Mouse (Mus musculus) left cerebral cortex, postnatal 14 days (tissue): ENCODE measurements around the gene Zfp740. TPM values are rescaled to one million over a fixed set of nuclear protein-coding genes. Genes with fewer than 3 reads are reported as not detected.
A peak's percentile ranks its signal among the peaks of the same experiment; 100 is the strongest.

Experiments
- DNase-seq, 2 experiments: peaks; one replicate each; pipeline ENCODE4 v3.0.0; 2021 to 2022; ENCODE audit warnings: low spot score in 2 of 2, mixed read lengths in 1 of 2
- intact Hi-C: fragments of 180-260 bp; cut with DNase I; formaldehyde crosslinking; loops from one replicate; pipeline ENCODE4 v1.15.1; 2025
- total RNA-seq, 2 experiments: library from RNA; stranded (reverse); gene quantifications; 2 replicates each; pipeline ENCODE4 v1.2.3; 2021

Gene Zfp740
- total RNA-seq, 2 experiments from 2014 or later = 55.2 to 61.6 TPM

DNA sequence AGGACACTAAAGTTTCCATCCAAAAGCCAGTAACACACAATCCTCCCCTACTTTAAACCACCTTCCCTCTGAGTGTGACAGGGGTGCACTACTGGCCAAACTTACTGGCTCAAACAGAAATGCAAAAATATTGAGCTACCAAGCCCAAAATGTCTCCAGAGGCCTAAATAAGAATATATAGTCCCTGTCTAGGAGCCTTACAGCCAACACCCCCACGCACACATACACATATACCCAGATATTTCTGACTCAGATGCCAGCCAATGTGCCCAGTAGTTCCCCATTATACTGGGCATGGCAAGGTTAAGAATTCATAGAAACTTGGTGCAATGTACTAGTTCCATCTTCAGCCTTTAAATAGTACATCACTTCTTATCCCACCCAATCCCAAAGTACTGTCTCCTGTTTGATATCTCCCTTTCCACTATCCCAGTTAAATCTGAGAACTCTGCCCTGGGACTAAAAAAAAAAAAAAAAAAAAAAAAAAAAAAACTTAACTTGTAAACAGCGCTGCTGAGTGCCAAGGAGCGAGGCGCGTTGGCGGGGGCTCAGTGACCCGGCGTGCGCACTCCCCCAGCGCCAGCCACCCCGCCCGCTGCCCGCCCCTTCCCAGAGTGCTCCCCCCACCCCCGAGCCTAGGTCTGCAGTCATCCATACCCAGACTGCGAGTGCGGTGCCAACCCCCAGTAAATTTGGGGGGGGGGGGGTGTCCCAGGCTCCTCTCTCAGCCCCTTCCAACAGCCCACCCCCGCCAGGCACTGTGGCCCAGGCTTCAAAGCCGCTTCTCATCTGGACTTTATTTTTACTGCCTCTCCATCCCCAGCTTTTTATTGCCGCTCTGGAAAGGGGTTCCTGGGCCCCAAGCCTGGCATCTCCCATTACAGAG, 41.5 kb downstream of the Zfp740 start:
- no peak for DNase-seq
- intact Hi-C loops = no loop called here

- no peak for DNase-seq
- intact Hi-C loops = no loop called here
Measured at GRCm38 (mm10) chr15:102245461-102245881, 42.4 kb downstream of the Zfp740 start.

- peak; percentile 75 to 86 for DNase-seq
- intact Hi-C loops = loop anchor here (2.0 kb wide), 1 partner anchor 33 kb away; the partner anchor contains the start of gene Mfsd5
Measured at GRCm38 (mm10) chr15:102245891-102246741, 43.1 kb downstream of the Zfp740 start.

GRCm38 (mm10) chr15:102246866-102247251, 43.8 kb downstream of the Zfp740 start:
- peak; percentile 87 to 89 for DNase-seq
- intact Hi-C loops = loop anchor here (2.0 kb wide), 1 partner anchor 32 kb away; the partner anchor contains the start of gene Mfsd5

DNA sequence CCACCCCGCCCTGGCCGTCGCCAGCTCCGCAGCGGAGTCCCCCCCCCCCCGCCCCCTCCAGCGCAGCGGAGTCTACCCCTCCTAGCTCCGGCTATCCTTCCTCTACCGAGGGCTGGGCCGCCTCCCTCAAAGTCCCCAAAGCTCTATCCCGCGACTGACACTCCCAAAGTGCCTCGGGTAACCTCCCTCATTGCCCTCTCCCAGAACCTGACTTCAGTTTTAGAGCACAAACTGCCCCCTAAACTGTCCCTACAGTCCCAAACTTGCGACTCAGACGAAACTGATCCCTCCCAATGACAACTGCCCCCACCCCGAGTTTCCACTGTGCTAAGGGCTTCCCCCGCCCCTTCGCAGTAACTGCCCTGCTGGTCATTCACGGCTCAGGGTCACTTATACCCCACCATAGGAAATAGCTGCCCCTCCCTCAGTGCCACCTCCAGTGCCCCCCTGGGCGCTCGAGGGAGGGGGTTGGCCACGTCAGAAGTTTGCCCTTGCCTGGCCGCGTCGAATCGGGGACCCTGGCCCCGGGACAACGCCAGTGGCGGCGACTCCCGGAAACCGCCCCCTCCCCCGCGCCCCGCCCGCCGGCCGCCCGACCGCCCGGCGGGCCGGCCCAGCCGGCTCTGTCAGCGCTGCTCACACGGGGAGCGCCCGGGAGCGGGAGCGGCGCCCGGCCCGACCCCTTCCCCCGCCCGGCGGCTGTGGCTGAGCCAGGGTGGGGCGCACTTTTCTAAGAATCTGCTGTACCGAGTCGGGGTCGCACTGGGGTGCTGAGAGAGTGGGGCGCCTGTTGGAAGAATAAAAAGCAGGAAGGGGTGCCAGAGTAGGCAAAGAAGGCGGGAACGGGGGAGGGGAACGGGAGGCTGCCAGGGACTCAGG, 44.4 kb downstream of the Zfp740 start:
- peak in 1 of 2 experiments; percentile 36 for DNase-seq
- intact Hi-C loops = loop anchor here (2.0 kb wide), 1 partner anchor 31 kb away; the partner anchor contains the start of gene Mfsd5

DNA sequence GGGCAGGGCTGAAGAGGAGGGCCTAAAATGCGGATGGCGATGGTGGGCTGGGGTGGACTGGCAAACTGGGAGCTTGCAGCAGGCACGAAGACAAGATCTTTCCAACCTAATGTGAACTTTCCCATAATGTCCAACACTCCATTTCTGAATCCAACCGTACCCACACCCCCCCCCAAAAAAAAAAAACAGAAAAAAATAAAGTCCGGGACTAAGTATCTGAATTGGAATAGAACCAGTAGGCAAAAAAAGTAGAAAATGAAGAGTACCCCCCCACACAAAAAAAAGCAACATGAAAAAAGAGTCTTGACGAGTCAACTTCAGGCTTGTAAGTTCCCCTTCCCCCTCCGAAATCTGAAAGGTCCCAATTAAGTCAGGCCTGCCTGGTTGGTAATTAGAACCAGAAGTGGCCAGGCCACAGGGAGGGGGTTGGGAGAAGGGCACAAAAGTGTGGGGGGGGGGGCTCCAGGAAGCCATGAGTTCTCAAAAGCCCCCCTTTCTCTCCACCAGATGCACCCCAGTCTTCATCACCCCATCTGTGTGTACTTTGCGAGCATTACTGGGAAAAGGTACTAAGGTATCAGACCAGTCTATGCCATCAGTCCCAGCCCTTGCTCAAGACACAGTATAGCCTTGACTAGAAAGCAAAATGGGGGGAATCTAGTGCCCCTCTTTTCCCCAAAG, 45.2 kb downstream of the Zfp740 start:
- no peak for DNase-seq
- intact Hi-C loops = no loop called here

GRCm38 (mm10) chr15:102248812-102249191, 45.8 kb downstream of the Zfp740 start:
- DNase-seq = no peak
- intact Hi-C loops = no loop called here

- intact Hi-C loops = no loop called here
Measured at GRCm38 (mm10) chr15:102249251-102249691, 46.2 kb downstream of the Zfp740 start.

GRCm38 (mm10) chr15:102249967-102250366, 46.9 kb downstream of the Zfp740 start:
- DNase-seq = no peak
- intact Hi-C loops = no loop called here

More at GRCm38 (mm10) chr15:102249251-102249691, 46.2 kb downstream of the Zfp740 start:
- no peak for DNase-seq

- DNase-seq = no peak
- intact Hi-C loops = no loop called here
Measured at GRCm38 (mm10) chr15:102250521-102250920, 47.5 kb downstream of the Zfp740 start.

- no peak for DNase-seq
- intact Hi-C loops = no loop called here
Measured at GRCm38 (mm10) chr15:102255547-102256255, 52.7 kb downstream of the Zfp740 start.

DNA sequence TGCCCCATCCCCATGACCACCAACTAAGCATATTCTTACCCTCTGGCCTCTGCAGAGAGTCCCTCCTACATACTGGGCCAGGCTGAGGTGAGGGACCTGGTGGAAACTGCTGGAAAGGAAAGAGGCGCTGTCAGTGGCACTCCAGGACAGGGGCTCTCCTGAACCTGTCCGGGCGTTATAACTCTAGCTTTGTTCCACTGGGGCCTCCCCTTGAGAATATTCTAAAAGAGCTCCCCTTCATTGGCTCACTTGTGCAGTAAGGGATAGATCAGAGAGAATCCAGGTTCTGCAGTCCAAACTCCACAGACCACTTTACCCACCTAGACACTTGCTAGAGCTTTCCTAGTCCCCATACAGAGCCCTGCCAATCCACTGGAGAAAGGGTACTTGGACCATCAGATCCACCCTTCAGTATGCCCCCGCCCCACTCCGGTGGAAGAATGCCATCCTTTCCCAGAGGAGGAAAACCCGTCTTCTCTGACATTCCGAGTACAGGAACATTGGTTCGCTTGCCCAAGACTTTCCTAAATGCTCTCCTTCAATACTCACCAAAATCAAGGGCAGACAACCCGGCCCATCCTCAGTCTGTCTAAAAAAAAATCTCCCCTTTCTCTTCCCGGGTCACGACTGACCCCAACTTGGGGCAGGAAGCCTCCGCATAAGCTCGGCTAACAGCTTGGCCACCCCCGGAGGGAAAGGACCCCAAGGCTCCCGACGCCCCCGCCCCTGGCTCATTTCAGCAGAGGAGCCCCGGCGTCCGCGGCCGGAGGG, 53.6 kb downstream of the Zfp740 start:
- DNase-seq = no peak
- intact Hi-C loops = no loop called here

DNA sequence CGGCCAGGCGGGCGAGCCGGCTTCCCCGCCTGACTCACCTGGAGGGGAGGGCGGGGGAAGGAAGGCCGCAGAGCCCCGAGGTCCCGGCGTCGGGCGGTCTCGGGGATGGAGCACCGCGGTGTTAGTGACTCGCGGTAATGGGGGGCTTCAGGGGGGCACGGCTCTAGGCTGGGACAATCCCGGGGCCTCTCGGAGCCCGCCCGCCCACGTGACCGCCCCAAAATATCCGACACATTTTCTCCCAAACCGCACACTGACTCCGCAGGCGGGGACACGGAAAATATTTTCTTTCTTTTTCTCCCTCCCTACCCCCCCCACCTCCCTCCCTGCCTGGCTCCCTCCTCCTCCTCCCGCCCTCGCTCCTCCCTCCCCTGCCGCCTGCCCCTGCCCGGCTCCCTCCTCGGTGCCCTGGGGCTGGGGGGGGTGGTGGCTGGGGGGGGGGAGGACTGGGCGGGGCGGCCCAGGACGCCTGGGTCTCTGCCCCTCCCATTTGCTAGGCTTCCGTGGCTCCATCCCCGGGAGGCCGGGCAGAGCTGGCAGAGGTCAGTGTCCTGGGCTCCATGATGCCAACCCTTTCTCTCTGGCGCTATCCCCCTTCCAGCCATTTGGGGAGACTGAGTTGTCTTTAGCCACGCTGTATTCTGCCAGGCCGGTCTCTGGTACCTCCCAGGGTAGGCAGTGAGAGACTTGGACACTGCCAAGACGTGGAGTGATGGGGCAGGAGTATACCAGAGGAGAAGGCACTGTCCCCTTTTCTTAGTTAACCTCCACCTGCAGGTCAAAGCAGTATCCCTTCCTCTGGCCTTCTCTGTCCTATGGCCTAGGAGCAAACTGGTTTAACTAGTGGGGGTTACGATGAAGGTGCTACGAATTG, 54.4 kb downstream of the Zfp740 start, which contains the start of gene Rarg:
Gene Rarg (minus strand): TSS at position 316 of the 874 bp plus-strand sequence.
- no peak for DNase-seq
- intact Hi-C loops = no loop called here

GRCm38 (mm10) chr15:102258076-102258470, 55.0 kb downstream of the Zfp740 start:
- intact Hi-C loops = no loop called here
- peak in 1 of 2 experiments; percentile 34 for DNase-seq

DNA sequence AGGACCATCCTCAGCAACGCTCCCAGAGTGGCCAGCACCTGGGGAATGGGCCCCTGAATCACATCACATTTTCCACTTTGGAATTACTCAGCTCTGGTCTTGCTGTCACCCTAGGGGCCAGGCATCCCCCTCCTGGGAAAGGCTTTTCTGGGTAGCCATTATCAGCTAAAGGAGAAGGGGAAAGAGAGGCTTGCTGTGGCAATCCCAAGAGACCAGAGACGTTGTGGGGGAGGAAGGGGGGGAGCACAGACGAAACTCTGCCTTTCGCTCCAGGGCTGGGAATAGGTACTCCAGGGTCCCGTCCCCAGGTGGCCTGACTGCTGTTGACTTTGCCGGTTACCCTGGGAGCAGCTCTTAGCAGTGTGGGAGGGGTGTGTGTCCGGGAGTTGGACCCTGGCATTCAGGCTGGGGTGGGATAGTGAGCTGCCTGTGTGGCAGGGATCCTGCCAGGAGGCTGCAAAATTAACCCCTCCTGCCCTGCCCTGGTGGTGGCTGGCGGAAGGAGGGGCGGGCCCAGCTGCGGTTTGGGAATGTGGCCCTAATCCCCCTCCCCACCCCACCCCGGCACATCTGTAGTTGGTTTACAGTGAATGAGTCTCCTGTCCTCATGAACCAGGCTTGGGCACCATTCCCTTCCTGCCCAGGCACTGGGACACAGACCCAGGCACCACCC, 55.7 kb downstream of the Zfp740 start:
- intact Hi-C loops = no loop called here
- no peak for DNase-seq

DNA sequence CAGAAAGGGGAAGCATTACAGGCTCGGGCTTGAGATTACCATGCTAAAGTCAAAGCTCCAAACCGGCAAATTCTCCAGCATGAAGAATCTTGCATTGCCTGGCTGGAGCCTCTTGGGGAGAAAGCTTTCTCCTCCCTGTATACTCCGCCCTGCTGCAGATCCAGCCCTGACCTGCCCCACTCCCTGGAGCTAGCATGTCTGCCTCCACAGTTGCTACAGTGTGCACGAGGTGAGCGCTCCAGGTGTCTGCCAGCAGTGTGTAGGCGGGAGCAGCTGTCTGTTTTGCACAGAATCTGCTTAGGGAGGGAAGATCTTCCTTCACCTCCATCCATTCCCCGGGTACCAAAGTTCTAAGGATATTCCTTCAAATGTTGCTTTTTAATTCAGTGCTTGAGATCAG, 59.5 kb downstream of the Zfp740 start:
- DNase-seq = peak; percentile 49 to 66
- intact Hi-C loops = no loop called here
